Mouse (Mus musculus) lung, embryonic 16.5 days (tissue): ENCODE measurements around the gene Gm28053. TPM values are rescaled to one million over a fixed set of nuclear protein-coding genes. Genes with fewer than 3 reads are reported as not detected.

Experiments used
- ATAC-seq: fragments of 200-750 bp; cut with Nextera tagmentation; 2 replicates; pipeline ENCODE4 v1.8.0; 2017; ENCODE audit warnings: low read depth, mild to moderate bottlenecking, moderate library complexity
- H3K27ac ChIP-seq: fragments of 300-500 bp; sonication (generic); 2 replicates; pipeline ENCODE4 v1.5.1; 2014; ENCODE audit warnings: mild to moderate bottlenecking, control low read depth, low read length
- H3K27me3 ChIP-seq: fragments of 300-500 bp; sonication (generic); 2 replicates; pipeline ENCODE4 v1.6.1; 2014; ENCODE audit warnings: low read depth, low read length, mixed read lengths; ENCODE audit not compliant: control insufficient read depth, insufficient read depth
- H3K36me3 ChIP-seq: fragments of 300-500 bp; sonication (generic); 2 replicates; pipeline ENCODE4 v1.6.1; 2014; ENCODE audit warnings: low read length; ENCODE audit not compliant: control insufficient read depth, insufficient read depth
- H3K4me1 ChIP-seq: fragments of 300-500 bp; sonication (generic); replicated peaks from 2 replicates; pipeline ENCODE4 v1.6.1; 2014; ENCODE audit warnings: low read length, mixed read lengths; ENCODE audit not compliant: control insufficient read depth, insufficient read depth
- H3K4me2 ChIP-seq: fragments of 300-500 bp; sonication (generic); 2 replicates; pipeline ENCODE4 v1.6.1; 2014; ENCODE audit warnings: low read depth, low read length, control low read depth
- H3K4me3 ChIP-seq: fragments of 300-500 bp; sonication (generic); 2 replicates; pipeline ENCODE4 v1.5.1; 2014; ENCODE audit warnings: mild to moderate bottlenecking, low read length, control low read depth
- H3K9ac ChIP-seq: fragments of 300-500 bp; sonication (generic); 2 replicates; pipeline ENCODE4 v1.6.1; 2014; ENCODE audit warnings: low read length, control low read depth
- H3K9me3 ChIP-seq: fragments of 300-500 bp; sonication (generic); 2 replicates; pipeline ENCODE4 v1.6.1; 2016; ENCODE audit warnings: low read length; ENCODE audit not compliant: control insufficient read depth
- WGBS: fragments of 180-500 bp; shearing (Covaris S2); extraction: QIAGEN DNeasy Blood & Tissue Kit; methylation state at CpG from one replicate; pipeline ENCODE4 v1.1.7; 2014; 5-methylcytosine and 5-hydroxymethylcytosine counted together
- polyA plus RNA-seq: library from polyadenylated mRNA; unstranded; fragments of >200 nt; fragmentation: Nextera tagmentation; extraction: Ambion mirVana; gene quantifications from 2 replicates; pipeline ENCODE4 v1.2.1, GENCODE M21; 2015

The Gm28053 gene
- polyA plus RNA-seq = 3.6 and 4.6 TPM in 2 replicates

DNA sequence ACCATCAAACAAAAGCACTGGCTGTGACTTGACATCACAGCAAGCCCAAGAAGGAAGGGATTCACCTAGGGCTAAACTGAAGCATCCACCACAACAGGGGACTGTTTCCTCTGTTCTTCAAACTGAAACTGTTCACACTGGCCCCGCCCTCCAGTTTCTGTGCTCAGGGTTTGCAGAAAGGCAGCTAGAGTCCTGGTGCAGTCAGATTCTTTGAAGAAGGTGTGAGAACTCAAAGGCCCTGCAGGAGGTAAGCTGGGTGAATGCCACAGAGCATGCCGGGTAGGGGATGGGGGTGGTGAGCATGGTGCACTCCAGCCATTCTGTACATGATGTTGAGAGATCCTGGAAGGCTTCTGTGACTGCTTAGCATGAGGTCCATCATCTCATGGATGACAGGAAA, at the start of gene Gm28053, which contains the start of gene Gimap7:
Gene Gm28053 (plus strand): TSS at position 153 of the 400 bp plus-strand sequence.
Gene Gimap7 (plus strand): TSS at position 167 of the 400 bp plus-strand sequence.
- no peak within 1 kb of the TSS for H3K27ac ChIP-seq
- no peak within 1 kb of the TSS for H3K4me2 ChIP-seq
- H3K4me1 ChIP-seq = no peaks in the 10 kb centered on the region
- WGBS = 59% methylated on average over 2 of the region's 2 CpGs
- ATAC-seq = no peak
- H3K9ac ChIP-seq = no peak within 1 kb of the TSS
- H3K9me3 ChIP-seq = no peaks in the 10 kb centered on the region
- no peaks in the 10 kb centered on the region for H3K27me3 ChIP-seq
- no peaks in the 10 kb centered on the region for H3K36me3 ChIP-seq
- no peak within 1 kb of the TSS for H3K4me3 ChIP-seq

GRCm38 (mm10) chr6:48669446-48669969, 48.9 kb upstream of the Gm28053 start:
- ATAC-seq = no peak
- Histone ChIP-seq H3K36me3 (no peaks in the 10 kb centered on the region), H3K9me3 (no peaks in the 10 kb centered on the region), H3K27me3 (no peaks in the 10 kb centered on the region), H3K27ac (no peak overlapping the region), H3K4me3 (no peak overlapping the region), H3K4me2 (no peak overlapping the region), H3K4me1 (0 out of 2 replicates have a peak, but pooled peaks cover 2% of the 10 kb centered on the region), H3K9ac (no peak overlapping the region)
- 44% methylated on average over 2 of the region's 2 CpGs for WGBS

- no peaks in the 10 kb centered on the region for H3K9me3 ChIP-seq
- ATAC-seq = no peak
- WGBS = 91% methylated on average over 9 of the region's 9 CpGs
- H3K4me3 ChIP-seq = no peak overlapping the region
- no peaks in the 10 kb centered on the region for H3K4me1 ChIP-seq
- H3K4me2 ChIP-seq = no peak overlapping the region
- 0 out of 2 replicates have a peak, but pooled peaks cover 2% of the 10 kb centered on the region for H3K36me3 ChIP-seq
- no peak overlapping the region for H3K27ac ChIP-seq
- H3K27me3 ChIP-seq = no peaks in the 10 kb centered on the region
- no peak overlapping the region for H3K9ac ChIP-seq
Measured at GRCm38 (mm10) chr6:48674291-48675058, 43.9 kb upstream of the Gm28053 start.

GRCm38 (mm10) chr6:48675400-48675930, 42.9 kb upstream of the Gm28053 start:
- H3K27me3 ChIP-seq = no peaks in the 10 kb centered on the region
- 0 out of 2 replicates have a peak, but pooled peaks have one; percentile 10 for ATAC-seq
- H3K9ac ChIP-seq = peak overlapping the region; percentile 58
- peak overlapping the region; percentile 50 for H3K4me2 ChIP-seq
- H3K9me3 ChIP-seq = no peaks in the 10 kb centered on the region
- peak overlapping the region; percentile 46 for H3K4me3 ChIP-seq
- no peaks in the 10 kb centered on the region for H3K4me1 ChIP-seq
- WGBS = 41% methylated on average over 10 of the region's 10 CpGs
- 0 out of 2 replicates have a peak, but pooled peaks cover 2% of the 10 kb centered on the region for H3K36me3 ChIP-seq
- H3K27ac ChIP-seq = no peak overlapping the region

- H3K27ac ChIP-seq = peak within 1 kb of the TSS; percentile 52; the same call in 1 of the 2 replicates
- peak within 1 kb of the TSS; percentile 46 for H3K4me3 ChIP-seq
- WGBS = 26% methylated on average over 12 of the region's 13 CpGs
- H3K36me3 ChIP-seq = 0 out of 2 replicates have a peak, but pooled peaks cover 2% of the 10 kb centered on the region
- no peaks in the 10 kb centered on the region for H3K9me3 ChIP-seq
- peak within 1 kb of the TSS; percentile 58 for H3K9ac ChIP-seq
- peak within 1 kb of the TSS; percentile 50 for H3K4me2 ChIP-seq
- H3K4me1 ChIP-seq = no peaks in the 10 kb centered on the region
- no peaks in the 10 kb centered on the region for H3K27me3 ChIP-seq
- peak; percentile 60 for ATAC-seq
Measured at GRCm38 (mm10) chr6:48675931-48676859, 42.2 kb upstream of the Gm28053 start, which contains the start of gene Gimap9. Gimap9 (plus strand) TSS chr6:48676129.

DNA sequence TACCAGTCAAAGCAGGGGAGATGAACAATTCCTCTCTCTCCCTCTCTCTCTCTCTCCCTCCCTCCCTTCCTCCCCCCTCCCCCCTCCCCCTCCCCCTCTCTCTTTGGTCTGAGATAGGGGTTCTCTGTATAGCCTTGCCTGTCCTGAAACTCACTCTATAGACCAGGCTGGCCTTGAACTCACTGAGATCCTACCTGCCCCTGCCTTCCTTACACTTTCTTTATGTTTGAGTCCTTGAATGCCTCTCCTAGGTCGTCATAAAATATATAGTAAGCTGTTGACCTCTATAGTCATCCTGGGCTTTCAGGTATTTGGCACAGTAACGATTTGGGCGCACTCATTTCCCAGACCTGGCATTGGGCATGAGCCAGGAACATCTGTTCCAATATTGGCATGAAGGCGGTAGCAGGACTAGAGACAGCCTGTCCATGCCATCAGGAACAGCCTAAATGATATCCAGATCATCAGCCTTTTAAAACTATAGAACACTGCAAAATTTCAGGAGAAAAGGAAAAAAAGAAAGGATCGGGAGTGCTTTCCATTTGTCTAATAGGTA, 41.5 kb upstream of the Gm28053 start:
- Histone ChIP-seq H3K9ac (no peak overlapping the region), H3K27ac (no peak overlapping the region), H3K27me3 (no peaks in the 10 kb centered on the region), H3K4me1 (no peaks in the 10 kb centered on the region), H3K4me3 (peak overlapping the region; percentile 16; the same call in 1 of the 2 replicates), H3K4me2 (peak overlapping the region; percentile 50), H3K9me3 (no peaks in the 10 kb centered on the region), H3K36me3 (0 out of 2 replicates have a peak, but pooled peaks cover 2% of the 10 kb centered on the region)
- 79% methylated on average over 5 of the region's 5 CpGs for WGBS
- no peak for ATAC-seq

GRCm38 (mm10) chr6:48677492-48678345, 40.7 kb upstream of the Gm28053 start:
- H3K4me2 ChIP-seq = peak overlapping the region; percentile 50; the same call in 1 of the 2 replicates
- no peak overlapping the region for H3K4me3 ChIP-seq
- ATAC-seq = no peak
- no peaks in the 10 kb centered on the region for H3K27me3 ChIP-seq
- no peaks in the 10 kb centered on the region for H3K9me3 ChIP-seq
- 88% methylated on average over 17 of the region's 17 CpGs for WGBS
- H3K27ac ChIP-seq = no peak overlapping the region
- no peak overlapping the region for H3K9ac ChIP-seq
- H3K4me1 ChIP-seq = no peaks in the 10 kb centered on the region
- H3K36me3 ChIP-seq = 0 out of 2 replicates have a peak, but pooled peaks cover 2% of the 10 kb centered on the region

GRCm38 (mm10) chr6:48678391-48678790, 40.0 kb upstream of the Gm28053 start:
- 57% methylated on average over 4 of the region's 4 CpGs for WGBS
- Histone ChIP-seq H3K9me3 (no peaks in the 10 kb centered on the region), H3K4me3 (no peak overlapping the region), H3K36me3 (0 out of 2 replicates have a peak, but pooled peaks cover 2% of the 10 kb centered on the region), H3K27ac (no peak overlapping the region), H3K4me1 (no peaks in the 10 kb centered on the region), H3K4me2 (no peak overlapping the region), H3K9ac (no peak overlapping the region), H3K27me3 (no peaks in the 10 kb centered on the region)
- ATAC-seq = no peak
